Mouse (Mus musculus): ENCODE data around the gene Gm6309. TPM values are rescaled to one million over a fixed set of nuclear protein-coding genes. Genes with fewer than 3 reads are reported as not detected.
"Not testable (repeated sequence)": the region's sequence is repeated elsewhere in the genome, so short reads cannot be mapped to it uniquely, and the experiment has no call there.

The Gm6309 gene
- polyA plus RNA-seq, 1 experiment from 2014 or later, result not detected

DNA sequence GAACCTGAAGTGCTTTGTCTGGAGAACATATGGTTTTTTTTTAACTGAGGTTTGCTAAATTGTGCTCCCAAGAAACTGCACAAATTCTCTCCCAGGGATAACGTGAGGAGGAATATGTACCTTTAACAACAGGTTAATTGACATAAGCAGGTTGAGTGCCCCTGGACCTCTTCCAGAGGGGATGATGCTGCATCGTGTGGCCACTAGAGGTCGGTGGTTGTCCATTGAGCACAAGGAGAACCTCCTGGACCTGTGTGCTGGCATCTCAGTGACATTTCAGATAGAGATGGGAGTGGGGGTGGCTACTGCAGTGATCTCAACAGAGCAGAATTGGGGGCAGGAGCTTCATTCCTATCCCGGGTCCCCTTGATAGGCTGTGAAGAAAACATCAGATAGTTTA, 2.2 kb upstream of the Gm6309 start:
- not testable (repeated sequence) for ATAC-seq (replicated peaks); H3K4me2 ChIP-seq (replicated peaks); H3K9ac ChIP-seq (replicated peaks); H3K9me3 ChIP-seq; H3K36me3 ChIP-seq; H3K27ac ChIP-seq (replicated peaks); H3K4me1 ChIP-seq; H3K4me3 ChIP-seq; H3K27me3 ChIP-seq
- 61% methylated on average over 4 of the region's 4 CpGs for WGBS

DNA sequence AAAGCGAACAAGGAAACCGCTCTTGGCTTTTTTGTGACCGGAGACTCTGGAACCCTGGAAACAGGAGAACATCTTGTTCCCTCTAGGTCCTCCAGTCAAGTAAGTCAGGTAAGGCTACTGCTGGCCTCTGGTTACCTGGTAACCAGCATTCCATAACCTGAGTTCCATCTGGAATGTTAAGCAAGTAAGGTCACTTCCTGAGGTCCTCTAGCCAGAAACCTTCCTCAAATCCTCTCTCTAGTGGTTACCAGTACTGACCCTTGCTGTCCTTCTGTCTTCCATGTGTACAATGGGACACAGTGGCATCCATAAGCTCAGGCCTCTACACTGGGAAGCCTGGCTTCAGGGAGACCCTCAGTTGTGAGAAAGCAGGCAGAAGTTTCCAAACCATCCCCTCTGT, 10.1 kb downstream of the Gm6309 start, which contains the start of gene Gm5565:
Gm5565 (minus strand) TSS at position 101 of the 400 bp plus-strand sequence.
- H3K4me1 ChIP-seq; ATAC-seq (replicated peaks); H3K36me3 ChIP-seq; H3K27ac ChIP-seq (replicated peaks); H3K9me3 ChIP-seq; H3K4me2 ChIP-seq (replicated peaks); H3K27me3 ChIP-seq; H3K9ac ChIP-seq (replicated peaks); H3K4me3 ChIP-seq: not testable (repeated sequence)
- WGBS, result 94% methylated on average over 3 of the region's 3 CpGs

DNA sequence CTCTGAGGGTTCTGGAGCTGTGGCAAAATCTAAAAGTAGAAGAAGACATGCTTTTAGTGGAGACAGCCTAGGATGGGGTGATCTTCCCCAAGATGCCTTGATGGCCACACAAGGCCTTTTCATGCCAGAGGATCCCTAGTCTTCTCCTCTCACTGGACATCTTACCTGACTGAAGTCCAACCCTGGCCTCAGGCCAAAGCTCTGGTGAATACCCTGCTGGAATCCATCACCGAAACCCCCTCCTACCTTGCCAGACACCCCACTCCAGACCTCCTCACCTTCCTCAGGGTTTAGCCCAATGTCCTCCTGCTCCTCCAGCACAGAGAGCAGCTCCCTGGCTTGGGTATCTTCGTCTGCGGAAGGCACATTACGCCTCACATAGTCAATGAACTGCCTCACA, 12.2 kb downstream of the Gm6309 start:
- H3K27ac ChIP-seq (replicated peaks); H3K4me1 ChIP-seq; ATAC-seq (replicated peaks): not testable (repeated sequence)

DNA sequence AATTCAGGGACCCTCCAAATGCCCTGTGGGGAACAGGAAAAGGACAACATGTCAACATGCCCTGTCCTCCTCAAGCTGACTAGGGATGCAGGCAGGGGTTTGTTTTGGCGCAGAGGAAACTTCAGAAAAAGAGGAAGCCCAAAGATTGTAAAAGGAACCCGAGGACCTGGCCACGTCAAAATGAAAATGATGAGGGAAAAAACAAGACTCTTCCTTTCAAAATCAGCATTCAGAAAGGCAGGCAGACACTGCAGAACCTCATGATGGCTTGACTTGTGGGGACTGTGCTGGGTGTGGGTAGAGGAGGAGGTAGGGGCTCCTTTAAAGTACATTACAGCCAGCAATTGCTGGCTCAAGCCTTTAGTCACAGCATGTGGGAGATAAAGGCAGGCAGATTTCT, 20.1 kb downstream of the Gm6309 start:
- 74% methylated on average over 3 of the region's 3 CpGs for WGBS
- peaks cover 3% of the 10 kb centered on the region; the same call in 1 of the 2 replicates for H3K9me3 ChIP-seq
- H3K9ac ChIP-seq (replicated peaks), result no peak overlapping the region
- no peaks in the 10 kb centered on the region for H3K4me1 ChIP-seq
- H3K27me3 ChIP-seq, result no peaks in the 10 kb centered on the region
- no peak overlapping the region for H3K4me3 ChIP-seq
- H3K36me3 ChIP-seq, result no peaks in the 10 kb centered on the region
- ATAC-seq (replicated peaks), result no peak
- no peak overlapping the region for H3K4me2 ChIP-seq (replicated peaks)
- no peak overlapping the region for H3K27ac ChIP-seq (replicated peaks)

More for the DNA sequence above, 12.2 kb downstream of the Gm6309 start:
- H3K36me3 ChIP-seq; H3K9me3 ChIP-seq; H3K9ac ChIP-seq (replicated peaks); H3K4me2 ChIP-seq (replicated peaks); H3K27me3 ChIP-seq; H3K4me3 ChIP-seq: not testable (repeated sequence)
- WGBS, result 91% methylated on average over 4 of the region's 4 CpGs

DNA sequence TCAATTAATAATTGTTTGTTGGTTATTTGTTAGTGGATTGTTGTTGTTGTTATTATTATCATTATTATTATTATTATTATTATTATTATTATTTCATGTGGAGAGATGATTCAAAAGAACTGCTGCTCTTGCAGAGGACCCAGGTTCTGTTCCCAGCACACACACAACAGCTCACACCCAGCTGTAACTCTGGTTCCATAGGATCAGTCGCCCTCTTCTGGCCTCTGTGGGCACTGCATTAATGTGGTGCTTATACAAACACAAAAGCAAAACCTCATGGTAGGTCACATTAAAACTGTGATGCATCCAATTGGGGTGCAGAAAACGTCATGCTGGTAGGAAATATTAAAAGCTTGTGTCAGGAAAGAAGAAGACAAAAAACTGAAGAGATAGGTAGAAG, 22.6 kb downstream of the Gm6309 start:
- H3K36me3 ChIP-seq, result no peaks in the 10 kb centered on the region
- H3K4me2 ChIP-seq (replicated peaks), result no peak overlapping the region
- H3K4me3 ChIP-seq, result no peak overlapping the region
- H3K9ac ChIP-seq (replicated peaks), result no peak overlapping the region
- ATAC-seq (replicated peaks), result no peak
- WGBS, result 38% methylated on average over 2 of the region's 2 CpGs
- H3K4me1 ChIP-seq, result no peaks in the 10 kb centered on the region
- no peaks in the 10 kb centered on the region for H3K27me3 ChIP-seq
- no peak overlapping the region for H3K27ac ChIP-seq (replicated peaks)
- peaks cover 3% of the 10 kb centered on the region; the same call in 1 of the 2 replicates for H3K9me3 ChIP-seq

Other genes with a start within 250 kb of the Gm6309 start
- not detected in 2 replicates for gene Cyp3a25, start 161.1 kb downstream of the Gm6309 start, polyA plus RNA-seq (2015; fragmentation: Nextera tagmentation; extraction: Ambion mirVana)
- gene Cyp3a59, start 91.5 kb downstream of the Gm6309 start, polyA plus RNA-seq (2015; fragmentation: Nextera tagmentation; extraction: Ambion mirVana), result not detected in 2 replicates
- gene Gm5565, start 10.2 kb downstream of the Gm6309 start, polyA plus RNA-seq (2015; fragmentation: Nextera tagmentation; extraction: Ambion mirVana), result not detected in 2 replicates
- not detected in 2 replicates for gene 1700001J03Rik, start 14.6 kb upstream of the Gm6309 start, polyA plus RNA-seq (2015; fragmentation: Nextera tagmentation; extraction: Ambion mirVana)
- 28.3 TPM in 2 replicates for gene Rnf6, start 50.8 kb upstream of the Gm6309 start, polyA plus RNA-seq (2015; fragmentation: Nextera tagmentation; extraction: Ambion mirVana)
- 18.5 and 18.6 TPM in 2 replicates for gene Cdk8, start 60.5 kb upstream of the Gm6309 start, polyA plus RNA-seq (2015; fragmentation: Nextera tagmentation; extraction: Ambion mirVana)
- 9.3 and 9.7 TPM in 2 replicates for gene Wasf3, start 214.3 kb upstream of the Gm6309 start, polyA plus RNA-seq (2015; fragmentation: Nextera tagmentation; extraction: Ambion mirVana)

All from forebrain, embryonic 15.5 days (tissue).